Mouse (Mus musculus) liver, embryonic 11.5 days (tissue): ENCODE measurements at regions not wholly inside any gene's neighbourhood (a gene's known extent, or its start where the extent isn't known, plus 50 kb on each side); places are given as distances from the start of the nearest gene placed in this dataset.
A peak's percentile ranks its signal among the peaks of the same experiment; 100 is the strongest.

Experiments used
- ATAC-seq: fragments of 200-750 bp; cut with Nextera tagmentation; replicated peaks from 2 replicates; pipeline ENCODE4 v1.8.0; 2017; ENCODE audit warnings: moderate number of reproducible peaks, mild to moderate bottlenecking, moderate TSS enrichment, moderate library complexity; ENCODE audit not compliant: low FRiP score
- DNase-seq: peaks from one replicate; pipeline ENCODE4 v3.0.0-alpha.2; 2017; ENCODE audit warnings: low spot score
- H3K27ac ChIP-seq: fragments of 300-500 bp; sonication (generic); 2 replicates; pipeline ENCODE4 v1.5.1; 2014; ENCODE audit warnings: mild to moderate bottlenecking, low read depth, low read length, control low read depth
- H3K27me3 ChIP-seq: fragments of 300-500 bp; sonication (generic); replicated peaks from 2 replicates; pipeline ENCODE4 v1.6.1; 2014; ENCODE audit warnings: low read length, mixed read lengths; ENCODE audit not compliant: control insufficient read depth, insufficient read depth
- H3K36me3 ChIP-seq: fragments of 300-500 bp; sonication (generic); 2 replicates; pipeline ENCODE4 v1.6.1; 2014; ENCODE audit warnings: mild to moderate bottlenecking, low read length, moderate library complexity, mixed read lengths; ENCODE audit not compliant: control insufficient read depth, insufficient read depth
- H3K4me1 ChIP-seq: fragments of 300-500 bp; sonication (generic); replicated peaks from 2 replicates; pipeline ENCODE4 v1.6.1; 2014; ENCODE audit warnings: low read length, mixed read lengths; ENCODE audit not compliant: control insufficient read depth, insufficient read depth
- H3K4me2 ChIP-seq: fragments of 300-500 bp; sonication (generic); 2 replicates; pipeline ENCODE4 v1.6.1; 2014; ENCODE audit warnings: mild to moderate bottlenecking, control low read depth, moderate library complexity
- H3K4me3 ChIP-seq: fragments of 300-500 bp; sonication (generic); 2 replicates; pipeline ENCODE4 v1.5.1; 2014; ENCODE audit warnings: low read depth, low read length, control low read depth
- H3K9ac ChIP-seq: fragments of 300-500 bp; sonication (generic); 2 replicates; pipeline ENCODE4 v1.6.1; 2014; ENCODE audit warnings: low read depth, low read length, control low read depth
- H3K9me3 ChIP-seq: fragments of 300-500 bp; sonication (generic); 2 replicates; pipeline ENCODE4 v1.6.1; 2016; ENCODE audit warnings: low read length, inconsistent platforms, mixed read lengths; ENCODE audit not compliant: control insufficient read depth
- WGBS: fragments of 180-500 bp; shearing (Covaris S2); extraction: QIAGEN DNeasy Blood & Tissue Kit; methylation state at CpG from one replicate; pipeline ENCODE4 v1.1.7; 2014; 5-methylcytosine and 5-hydroxymethylcytosine counted together

DNA sequence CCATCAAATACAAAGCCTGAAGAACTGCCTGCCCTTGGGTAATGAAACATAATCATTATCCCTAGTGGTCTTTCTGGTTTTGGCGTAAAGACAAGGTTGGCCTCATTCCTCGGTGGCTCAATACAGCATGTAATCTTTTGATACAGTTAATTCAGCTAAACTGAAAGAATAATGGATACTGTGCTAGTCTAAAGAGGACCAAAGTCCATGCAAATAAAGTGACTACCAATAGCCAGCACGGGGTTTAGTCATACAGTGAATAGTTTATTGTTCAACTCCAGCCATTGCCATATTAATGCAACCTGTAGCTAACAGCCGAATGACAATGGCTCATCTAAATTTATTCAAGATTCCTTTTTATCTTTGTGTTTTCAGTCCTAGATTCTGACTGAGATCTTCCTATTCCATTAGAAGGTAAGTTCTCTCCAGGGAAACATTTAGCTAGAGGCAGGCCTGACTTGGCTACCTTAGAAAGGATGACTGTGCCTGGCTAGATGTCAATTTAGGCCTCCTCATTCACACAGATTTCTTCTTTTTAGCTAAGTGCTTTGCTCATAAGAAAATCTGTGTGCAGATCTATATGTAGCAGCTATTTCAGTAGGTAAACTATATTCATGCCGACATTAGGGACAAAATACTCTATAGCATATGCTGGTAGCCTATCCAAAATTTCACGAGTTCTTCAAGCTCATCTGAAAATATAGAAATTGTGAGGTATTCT, 74.4 kb downstream of the Arrdc3 start:
- Histone ChIP-seq H3K4me3 (no peak overlapping the region), H3K9ac (no peak overlapping the region), H3K9me3 (no peaks in the 10 kb centered on the region), H3K27ac (no peak overlapping the region), H3K4me1 (no peaks in the 10 kb centered on the region), H3K4me2 (no peak overlapping the region), H3K27me3 (no peaks in the 10 kb centered on the region), H3K36me3 (no peaks in the 10 kb centered on the region)
- WGBS = 86% methylated on average over 6 of the region's 6 CpGs
- no peak for ATAC-seq
- no peak for DNase-seq

DNA sequence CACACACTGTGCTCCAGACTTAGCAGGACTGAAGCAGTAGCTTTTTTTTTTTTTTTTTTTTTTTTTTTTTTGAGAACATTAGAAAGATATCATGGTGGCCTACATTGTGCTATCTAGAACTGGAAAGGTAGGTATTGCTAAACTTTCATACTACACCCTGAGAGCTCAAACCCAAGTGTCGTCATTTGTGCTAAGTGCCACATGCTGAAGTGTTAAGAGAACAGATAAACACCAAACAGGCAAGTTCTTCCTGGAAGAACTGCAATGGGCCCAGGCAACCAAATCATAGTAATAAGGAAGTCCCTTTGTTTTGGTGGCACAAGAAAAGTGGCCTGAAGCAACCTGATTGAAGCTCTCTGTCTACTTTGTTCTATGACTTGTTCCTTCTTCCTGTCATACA, 76.6 kb downstream of the Arrdc3 start:
- H3K36me3 ChIP-seq = no peaks in the 10 kb centered on the region

DNA sequence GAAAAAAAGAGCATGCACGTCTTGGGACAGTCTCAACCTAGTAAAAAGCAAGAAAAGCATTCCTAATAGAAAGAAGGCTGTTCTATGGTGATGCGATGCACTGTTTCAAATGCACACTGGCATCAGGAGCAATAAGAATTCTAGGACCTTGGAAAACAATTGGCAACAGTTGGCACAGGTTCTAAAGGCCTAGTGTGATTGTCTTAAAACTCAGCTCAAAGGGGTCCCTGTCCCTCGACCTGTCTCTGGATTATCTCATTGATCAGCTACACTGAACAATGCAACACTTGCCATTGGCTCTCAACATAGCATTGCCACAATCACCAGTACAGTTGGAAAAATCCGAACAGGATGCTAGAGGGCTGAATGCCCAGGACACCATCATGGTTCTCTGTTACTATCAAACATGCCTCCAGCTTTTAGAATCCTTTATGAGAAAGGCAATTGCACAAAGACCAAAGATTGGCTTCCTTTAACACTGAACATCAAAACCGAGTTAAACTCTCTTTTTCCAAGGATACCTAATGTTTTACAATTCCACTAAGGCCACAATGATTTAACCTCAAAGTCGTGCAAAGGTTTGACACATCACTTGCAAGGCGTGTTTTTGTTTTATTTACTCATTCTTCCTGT, 78.9 kb downstream of the Arrdc3 start:
- Histone ChIP-seq H3K9ac (no peak overlapping the region), H3K4me1 (0 out of 2 replicates have a peak, but pooled peaks cover 2% of the 10 kb centered on the region), H3K9me3 (no peaks in the 10 kb centered on the region), H3K4me3 (no peak overlapping the region), H3K4me2 (peak overlapping the region; percentile 73), H3K27me3 (no peaks in the 10 kb centered on the region), H3K36me3 (no peaks in the 10 kb centered on the region), H3K27ac (no peak overlapping the region)
- 61% methylated on average over 7 of the region's 7 CpGs for WGBS
- no peak for ATAC-seq
- DNase-seq = no peak

More for the DNA sequence above, 76.6 kb downstream of the Arrdc3 start:
- Histone ChIP-seq H3K4me1 (0 out of 2 replicates have a peak, but pooled peaks cover 2% of the 10 kb centered on the region), H3K4me3 (no peak overlapping the region), H3K9me3 (no peaks in the 10 kb centered on the region), H3K9ac (no peak overlapping the region), H3K27me3 (no peaks in the 10 kb centered on the region), H3K4me2 (no peak overlapping the region), H3K27ac (no peak overlapping the region)
- no peak for DNase-seq
- ATAC-seq = no peak
- 74% methylated on average over 1 of the region's 1 CpGs for WGBS

DNA sequence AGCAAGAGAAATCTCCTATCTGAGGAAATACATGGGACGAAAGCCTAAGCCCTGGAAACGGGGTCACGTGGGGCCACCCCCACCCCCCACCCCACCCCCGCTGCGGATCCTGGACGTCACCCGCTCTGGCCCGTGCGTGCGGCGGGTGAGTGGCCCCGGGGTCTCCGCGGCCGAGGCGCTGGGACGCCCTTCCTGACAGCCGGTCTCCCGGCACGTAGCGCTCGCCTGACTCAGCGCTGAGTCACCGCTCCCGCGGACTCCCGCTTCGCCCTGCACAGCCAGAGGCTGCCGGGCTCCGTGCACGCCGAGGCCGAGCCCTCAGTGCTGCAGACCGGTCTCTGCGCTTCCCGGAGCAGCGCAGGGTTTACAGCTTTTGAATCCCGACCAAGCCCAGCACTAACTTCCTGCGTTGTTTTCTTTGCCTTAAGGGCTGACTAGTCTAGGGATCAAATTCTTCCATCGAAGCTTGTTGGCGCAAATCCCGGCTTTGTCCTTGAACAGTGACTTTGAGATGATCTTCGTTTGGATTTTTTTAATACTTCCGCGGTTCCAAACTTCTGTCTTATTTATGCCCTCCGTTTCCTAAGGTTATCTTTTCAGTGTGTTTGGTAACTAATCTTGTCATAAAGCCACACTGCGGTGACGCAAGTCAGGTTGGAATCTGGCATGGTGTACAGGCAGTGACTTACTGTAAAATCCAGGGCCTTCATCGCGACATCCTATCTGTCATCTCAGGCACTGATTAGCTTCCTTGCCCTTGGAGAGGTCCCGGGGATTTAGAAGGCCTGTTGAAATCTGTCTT, 79.8 kb downstream of the Arrdc3 start:
- WGBS = 5% methylated on average over 50 of the region's 51 CpGs
- Histone ChIP-seq H3K4me2 (peak overlapping the region; percentile 73), H3K27ac (peak overlapping the region; percentile 49; the same call in 1 of the 2 replicates), H3K4me3 (peak overlapping the region; percentile 45), H3K27me3 (no peaks in the 10 kb centered on the region), H3K4me1 (0 out of 2 replicates have a peak, but pooled peaks cover 2% of the 10 kb centered on the region), H3K9ac (peak overlapping the region; percentile 53), H3K9me3 (no peaks in the 10 kb centered on the region), H3K36me3 (no peaks in the 10 kb centered on the region)
- ATAC-seq (peak; percentile 92), DNase-seq (peak; percentile 83)

DNA sequence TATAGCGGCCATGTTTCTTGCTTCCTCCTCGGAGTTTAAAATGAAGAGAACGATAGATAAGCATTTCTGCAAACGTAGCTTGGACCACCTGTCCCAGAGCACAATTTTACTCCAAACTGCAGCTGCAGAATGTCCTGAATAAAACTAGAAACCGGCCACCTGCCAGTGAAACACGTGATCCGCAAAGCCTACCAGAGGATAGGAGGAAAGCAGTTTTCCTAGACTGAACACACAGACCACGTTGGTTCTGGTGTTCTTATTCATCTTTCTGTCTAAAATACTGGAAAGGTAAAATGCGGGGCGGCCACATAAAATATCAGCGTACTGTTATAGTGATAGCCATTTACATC, 80.4 kb downstream of the Arrdc3 start:
- Histone ChIP-seq H3K4me2 (peak overlapping the region; percentile 73), H3K27ac (0 out of 2 replicates have a peak overlapping the region, but pooled peaks have one; percentile 3), H3K27me3 (no peaks in the 10 kb centered on the region), H3K4me1 (0 out of 2 replicates have a peak, but pooled peaks cover 2% of the 10 kb centered on the region), H3K36me3 (no peaks in the 10 kb centered on the region), H3K4me3 (no peak overlapping the region; the same call in 1 of the 2 replicates), H3K9me3 (no peaks in the 10 kb centered on the region), H3K9ac (no peak overlapping the region)
- 71% methylated on average over 11 of the region's 11 CpGs for WGBS
- ATAC-seq (no peak), DNase-seq (no peak)

DNA sequence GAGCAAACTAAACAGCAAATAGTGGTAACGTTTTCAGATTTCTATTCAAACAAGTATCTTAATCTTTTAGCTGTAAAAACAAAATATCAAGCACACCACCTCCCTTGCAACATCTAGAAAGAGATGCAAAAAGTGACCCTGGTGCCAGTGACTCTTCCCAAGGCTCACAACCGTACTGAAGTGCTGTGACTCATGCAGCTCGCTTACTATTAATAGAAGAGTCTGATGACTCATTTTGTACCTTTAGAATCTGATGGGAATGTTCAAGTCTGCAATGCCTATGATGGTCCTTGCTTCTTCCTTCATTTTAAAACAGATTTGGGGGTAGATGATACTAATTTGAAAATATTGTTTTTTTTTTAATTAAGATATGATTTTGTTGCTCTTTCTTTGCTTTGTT, 88.5 kb downstream of the Arrdc3 start:
- H3K4me2 ChIP-seq = no peak overlapping the region
- ATAC-seq = no peak
- no peak for DNase-seq
- no peak overlapping the region for H3K9ac ChIP-seq
- no peaks in the 10 kb centered on the region for H3K9me3 ChIP-seq
- no peak overlapping the region for H3K27ac ChIP-seq
- no peaks in the 10 kb centered on the region for H3K27me3 ChIP-seq
- no peaks in the 10 kb centered on the region for H3K36me3 ChIP-seq
- 65% methylated on average over 3 of the region's 3 CpGs for WGBS
- H3K4me1 ChIP-seq = no peaks in the 10 kb centered on the region
- no peak overlapping the region for H3K4me3 ChIP-seq

DNA sequence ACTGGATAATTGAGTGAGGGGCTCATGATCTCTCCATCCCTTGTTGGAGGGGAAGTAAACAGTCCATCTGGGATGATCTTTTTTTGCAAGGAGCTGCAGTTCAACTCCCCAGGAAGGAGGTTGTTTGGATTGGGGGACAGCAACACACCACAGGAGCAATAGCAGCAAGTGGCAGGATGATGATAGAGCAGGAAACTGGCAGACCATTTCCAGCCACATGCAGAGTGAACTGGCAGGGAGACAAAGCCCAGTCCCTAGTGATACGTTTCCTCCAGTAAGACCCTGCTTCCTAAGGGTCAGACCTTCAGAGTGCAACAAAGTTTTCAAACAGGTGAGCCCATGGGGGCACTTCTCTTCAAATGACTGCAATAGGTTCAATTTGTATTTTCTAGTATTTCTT, 91.2 kb downstream of the Arrdc3 start:
- H3K27me3 ChIP-seq = no peaks in the 10 kb centered on the region
- H3K4me3 ChIP-seq = no peak overlapping the region
- no peaks in the 10 kb centered on the region for H3K36me3 ChIP-seq
- no peak overlapping the region for H3K9ac ChIP-seq
- no peak overlapping the region for H3K27ac ChIP-seq
- H3K4me1 ChIP-seq = no peaks in the 10 kb centered on the region
- no peak for DNase-seq
- no peak overlapping the region for H3K4me2 ChIP-seq
- no peak for ATAC-seq
- no peaks in the 10 kb centered on the region for H3K9me3 ChIP-seq
- WGBS = 28% methylated on average over 1 of the region's 1 CpGs

DNA sequence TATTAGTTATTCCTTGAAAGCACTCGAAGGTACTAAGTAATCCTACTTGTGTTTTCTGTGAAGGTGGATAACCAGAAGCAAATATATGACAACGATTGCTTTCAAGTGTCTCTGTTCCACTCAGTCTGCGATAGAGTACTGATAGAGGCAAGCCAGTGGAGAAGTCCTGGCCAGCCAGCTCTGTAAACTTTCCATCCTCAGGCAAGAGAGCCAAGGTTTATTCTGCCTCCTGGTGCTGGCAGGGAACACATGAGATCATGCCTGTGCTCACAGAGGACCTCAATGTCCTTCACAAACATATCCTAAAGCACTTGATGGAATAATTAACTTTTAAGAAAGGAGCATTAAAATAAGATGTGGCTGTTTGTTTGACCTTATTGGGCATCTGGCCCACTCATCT, 94.1 kb downstream of the Arrdc3 start:
- no peaks in the 10 kb centered on the region for H3K27me3 ChIP-seq
- no peak overlapping the region for H3K4me3 ChIP-seq
- ATAC-seq (no peak), DNase-seq (no peak)
- H3K27ac ChIP-seq = no peak overlapping the region
- H3K9ac ChIP-seq = no peak overlapping the region
- H3K9me3 ChIP-seq = no peaks in the 10 kb centered on the region
- H3K36me3 ChIP-seq = no peaks in the 10 kb centered on the region
- no peaks in the 10 kb centered on the region for H3K4me1 ChIP-seq
- WGBS = 69% methylated on average over 3 of the region's 3 CpGs
- no peak overlapping the region for H3K4me2 ChIP-seq
